Mouse (Mus musculus) liver, adult 2 months (tissue): Measurements from ENCODE around the gene Ccr9.

Experiments used
- CTCF ChIP-seq: fragments of 200-500 bp; IDR thresholded peaks from 2 replicates; pipeline ENCODE4 v1.5.1; 2011; ENCODE audit warnings: low read depth, low read length, control low read depth
- POLR2A ChIP-seq: fragments of 200-500 bp; IDR thresholded peaks from 2 replicates; pipeline ENCODE4 v1.6.1; 2011; ENCODE audit warnings: low read length, control low read depth; ENCODE audit not compliant: insufficient read depth; ENCODE audit errors: extremely low read depth

- no peak for TF ChIP-seq CTCF
- no peak for TF ChIP-seq POLR2A
These were observed 148.4 kb downstream of the Ccr9 start for GRCm38 (mm10) chr9:123826631-123827030.
